Mouse (Mus musculus): Measurements from ENCODE around the gene Sdad1. TPM values are rescaled to one million over a fixed set of nuclear protein-coding genes. Genes with fewer than 3 reads are reported as not detected.

Gene Sdad1
- total RNA-seq, 2 experiments from 2014 or later: 51.6 to 91.7 TPM

DNA sequence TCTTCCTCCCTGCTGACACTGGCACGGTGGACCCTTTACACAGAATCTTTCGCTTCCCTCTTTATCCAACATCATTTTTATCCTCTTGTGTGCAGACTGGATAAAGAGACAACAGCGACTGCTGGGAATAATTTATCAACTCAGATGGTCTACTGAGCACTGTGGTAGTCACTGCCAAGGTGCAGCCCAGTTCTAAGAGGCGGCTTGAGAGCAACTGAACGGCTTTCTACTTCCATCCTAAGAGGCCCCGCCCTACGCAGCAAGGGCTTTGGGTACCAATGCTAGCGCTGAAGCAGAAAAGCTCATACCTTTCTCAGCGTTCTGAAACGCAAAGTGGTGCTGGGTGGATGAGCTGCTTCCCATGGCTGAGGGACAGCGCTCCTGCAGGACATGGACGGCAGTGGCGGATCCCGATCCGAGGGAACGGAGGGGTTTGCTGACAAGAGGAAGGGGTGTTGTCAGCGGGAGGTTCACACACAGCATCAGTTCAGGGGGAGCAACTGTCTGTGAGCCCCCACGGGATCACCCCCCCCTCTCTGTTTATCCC is 57.4 kb downstream of the Sdad1 start:
- no peak for ATAC-seq (replicated peaks; ENCODE audit: low FRiP score, low TSS enrichment, poor library complexity, severe bottlenecking)

DNA sequence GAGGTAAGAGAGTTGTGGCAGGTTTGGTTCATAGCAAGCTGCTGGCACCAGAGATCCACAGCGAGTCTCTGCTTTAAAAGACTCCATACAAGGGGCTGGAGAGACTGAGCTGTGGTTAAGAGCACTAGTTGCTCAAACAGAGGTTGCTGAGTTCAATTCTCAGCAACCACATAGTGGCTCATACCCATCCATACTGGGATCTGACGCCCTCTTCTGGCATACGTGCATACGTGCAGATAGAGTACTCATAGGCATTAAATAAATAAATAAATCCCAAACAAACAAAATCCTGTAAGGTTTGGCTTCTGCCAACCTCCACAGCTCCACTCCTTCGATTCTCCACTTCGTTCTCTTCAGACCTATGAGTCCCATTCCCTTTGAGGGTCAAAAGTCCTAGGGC is 58.2 kb downstream of the Sdad1 start:
- 0 out of 2 replicates have a peak, but pooled peaks have one; percentile 49 for ATAC-seq (replicated peaks; ENCODE audit: low FRiP score, low TSS enrichment, poor library complexity, severe bottlenecking)

DNA sequence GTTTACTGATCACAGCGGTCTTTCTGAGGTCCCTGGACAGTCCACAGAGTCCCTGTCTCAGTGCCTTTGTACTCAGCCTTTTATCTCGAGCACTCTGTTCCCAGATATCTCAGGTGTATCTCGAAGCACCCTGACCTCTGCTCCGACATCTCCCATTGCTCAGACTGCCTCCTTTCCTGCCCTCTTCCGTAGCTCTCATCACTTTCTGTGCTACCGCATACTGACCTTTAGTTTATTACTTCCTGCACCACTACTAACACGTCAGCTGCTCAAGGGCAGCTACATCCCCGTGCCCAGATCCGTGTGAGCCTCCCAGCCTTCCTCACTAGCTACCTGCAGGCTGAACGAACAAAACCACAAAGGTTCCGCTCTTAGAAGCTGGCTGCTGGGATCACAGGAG is 61.7 kb downstream of the Sdad1 start:
- ATAC-seq (replicated peaks; ENCODE audit: low FRiP score, low TSS enrichment, poor library complexity, severe bottlenecking): no peak

DNA sequence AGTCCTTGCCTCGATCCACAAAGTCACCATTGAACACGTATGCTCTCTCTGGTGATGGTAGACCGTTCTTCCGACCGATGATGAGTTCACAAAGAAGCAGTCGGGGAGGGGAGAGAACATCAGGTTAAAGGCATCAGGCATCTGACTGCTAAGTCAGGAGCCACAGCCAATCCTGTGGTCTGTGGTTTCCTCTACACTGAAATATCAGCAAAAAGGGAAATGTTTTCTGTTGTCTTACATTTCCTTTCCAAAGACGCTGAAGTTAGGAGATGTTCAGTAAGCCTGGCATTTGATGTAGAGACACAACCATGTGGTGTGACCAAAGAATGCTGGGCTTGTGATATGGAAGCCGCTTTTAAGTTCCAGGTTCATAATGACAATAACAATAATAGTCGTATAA is 64.8 kb downstream of the Sdad1 start:
- peak; percentile 60 for ATAC-seq (replicated peaks; ENCODE audit: low FRiP score, low TSS enrichment, poor library complexity, severe bottlenecking)

DNA sequence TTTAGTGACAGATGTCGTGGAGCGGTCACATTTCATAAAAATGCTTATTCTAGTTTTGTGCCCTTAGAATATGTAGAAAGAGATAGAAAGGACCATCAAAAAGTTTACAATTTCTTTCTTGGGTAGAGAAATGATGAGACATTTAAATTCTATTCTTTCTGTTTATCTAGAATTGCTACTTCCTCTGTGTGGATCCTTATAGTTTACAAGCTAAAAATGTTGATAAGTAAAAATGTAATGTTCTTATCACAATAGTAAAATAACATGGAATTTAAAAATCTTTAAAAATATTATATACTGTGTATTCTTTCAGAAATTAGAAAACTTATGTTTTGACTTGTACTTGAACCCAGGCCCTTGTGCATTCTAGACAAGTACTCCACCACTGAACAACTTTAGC is 65.4 kb downstream of the Sdad1 start:
- ATAC-seq (replicated peaks; ENCODE audit: low FRiP score, low TSS enrichment, poor library complexity, severe bottlenecking): no peak

DNA sequence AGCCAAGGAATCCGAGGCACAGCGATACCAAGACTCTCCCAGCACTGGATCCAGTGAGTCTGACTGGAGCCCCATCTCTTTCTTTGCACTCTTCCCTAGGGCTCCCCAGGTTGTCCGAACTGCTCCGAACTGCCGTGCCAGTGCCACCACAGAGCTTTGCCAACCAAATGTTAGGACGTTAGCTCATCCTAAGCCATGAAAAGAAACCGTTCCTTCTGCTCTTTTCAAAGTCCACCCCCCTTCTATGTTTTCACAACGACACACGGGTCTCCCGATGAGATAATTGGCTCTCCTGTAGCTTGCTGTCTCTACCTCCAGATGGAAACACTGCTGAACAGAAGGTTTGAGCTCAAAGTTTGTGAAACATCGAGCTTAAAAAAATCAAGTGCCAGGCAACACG is 69.5 kb downstream of the Sdad1 start:
- no peak for ATAC-seq (replicated peaks; ENCODE audit: low FRiP score, low TSS enrichment, poor library complexity, severe bottlenecking)

DNA sequence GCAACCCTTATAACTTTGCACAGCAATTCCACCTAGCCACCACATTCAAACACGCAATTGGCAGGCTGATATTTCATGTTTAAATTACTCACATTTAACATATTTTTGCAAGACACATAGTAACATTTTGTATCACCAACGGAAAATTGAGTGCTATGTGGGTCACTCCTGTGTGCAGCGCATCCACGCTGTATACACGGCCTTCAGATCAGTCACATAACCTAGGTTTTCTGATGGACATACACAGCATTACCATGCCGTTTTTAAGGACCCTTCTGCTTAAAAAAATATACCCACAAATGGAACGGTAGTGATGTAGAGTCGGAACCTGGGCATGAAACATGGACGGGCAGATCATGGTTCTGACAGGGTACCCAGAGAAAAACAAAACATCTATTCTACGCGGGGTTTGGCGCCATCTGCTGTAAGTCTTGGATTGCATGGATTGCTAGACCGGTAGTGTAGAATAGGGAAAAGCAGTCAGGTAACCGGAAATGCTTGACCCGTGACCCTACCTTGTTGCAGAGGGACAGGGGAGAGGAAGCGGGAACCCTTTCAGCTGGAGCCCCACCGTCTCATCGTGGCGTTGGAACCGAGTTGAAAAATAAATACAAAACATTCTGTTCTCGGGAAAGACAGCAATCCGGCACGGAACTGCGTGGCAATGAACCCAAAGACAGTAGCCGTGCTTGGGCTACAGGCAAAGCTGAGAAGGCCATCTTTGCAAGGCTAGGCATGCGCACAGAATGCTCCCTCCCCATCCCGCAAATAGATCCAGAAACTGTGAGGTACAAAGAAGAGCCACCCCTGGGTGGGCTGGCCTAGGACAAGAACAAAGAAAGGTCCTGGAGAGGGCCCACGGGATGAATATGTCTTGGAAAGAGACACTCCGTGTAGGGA is 70.7 kb downstream of the Sdad1 start:
- ATAC-seq (replicated peaks; ENCODE audit: low FRiP score, low TSS enrichment, poor library complexity, severe bottlenecking): peak; percentile 68

DNA sequence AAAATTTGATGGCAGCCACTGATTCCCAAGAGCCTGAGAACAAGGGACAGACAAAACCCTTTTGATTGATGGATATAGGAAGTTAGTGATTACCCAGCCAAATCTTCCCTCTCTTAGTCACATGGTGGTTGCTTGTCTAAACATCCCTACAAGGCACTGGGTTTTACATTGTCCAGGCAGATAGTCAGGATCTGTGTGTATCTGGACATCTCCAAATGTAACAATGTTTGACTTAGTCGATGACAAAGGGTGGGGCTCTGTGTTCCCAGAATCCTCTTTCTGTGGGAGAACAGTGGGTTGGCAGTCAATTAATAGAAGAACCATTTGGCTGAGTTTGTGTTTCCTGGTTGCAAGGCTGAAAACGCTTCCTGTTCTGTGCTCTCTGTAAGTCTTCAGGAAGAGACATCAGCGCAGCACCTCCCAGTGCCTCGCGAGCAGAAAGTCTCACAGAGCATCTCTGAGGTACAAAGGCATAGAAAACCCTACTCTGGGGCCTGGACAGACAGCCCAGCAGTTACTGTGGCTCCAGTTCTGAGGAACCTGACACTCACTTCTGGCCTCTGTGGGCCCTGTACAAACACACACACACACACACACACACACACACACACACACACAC is 75.2 kb downstream of the Sdad1 start:
- no peak for ATAC-seq (replicated peaks; ENCODE audit: low FRiP score, low TSS enrichment, poor library complexity, severe bottlenecking)

Other genes with a start within 250 kb of the Sdad1 start
- gene G3bp2, start 226.8 kb downstream of the Sdad1 start, total RNA-seq (2014; fragmentation: Nextera tagmentation): 58.2 and 67.8 TPM in 2 replicates
- gene G3bp2, start 226.8 kb downstream of the Sdad1 start, total RNA-seq (2017): 89.5 and 117 TPM in 2 replicates
- gene Uso1, start 172.5 kb downstream of the Sdad1 start, total RNA-seq (2014; fragmentation: Nextera tagmentation): 39.3 and 42.0 TPM in 2 replicates
- gene Uso1, start 172.5 kb downstream of the Sdad1 start, total RNA-seq (2017): 12.2 and 13.4 TPM in 2 replicates
- gene U90926, start 95.1 kb downstream of the Sdad1 start, total RNA-seq (2014; fragmentation: Nextera tagmentation): not detected in 2 replicates
- not detected in 2 replicates for gene U90926, start 95.1 kb downstream of the Sdad1 start, total RNA-seq (2017)
- not detected in 2 replicates for gene Ppef2, start 54.2 kb downstream of the Sdad1 start, total RNA-seq (2014; fragmentation: Nextera tagmentation)
- not detected in 2 replicates for gene Ppef2, start 54.2 kb downstream of the Sdad1 start, total RNA-seq (2017)
- gene Naaa, start 32.3 kb downstream of the Sdad1 start, total RNA-seq (2014; fragmentation: Nextera tagmentation): 1.1 and 2.9 TPM in 2 replicates
- gene Naaa, start 32.3 kb downstream of the Sdad1 start, total RNA-seq (2017): 2.1 and 5.6 TPM in 2 replicates
- gene Cxcl9, start 17.6 kb upstream of the Sdad1 start, total RNA-seq (2014; fragmentation: Nextera tagmentation): not detected in 2 replicates
- gene Cxcl9, start 17.6 kb upstream of the Sdad1 start, total RNA-seq (2017): not detected in 2 replicates
- not detected in 2 replicates for gene Art3, start 21.3 kb upstream of the Sdad1 start, total RNA-seq (2014; fragmentation: Nextera tagmentation)
- gene Art3, start 21.3 kb upstream of the Sdad1 start, total RNA-seq (2017): not detected in 2 replicates
- not detected in 2 replicates for gene Cxcl10, start 38.4 kb upstream of the Sdad1 start, total RNA-seq (2014; fragmentation: Nextera tagmentation)
- gene Cxcl10, start 38.4 kb upstream of the Sdad1 start, total RNA-seq (2017): 2.2 and 5.6 TPM in 2 replicates
- gene Nup54, start 124.7 kb upstream of the Sdad1 start, total RNA-seq (2014; fragmentation: Nextera tagmentation): 75.8 and 80.0 TPM in 2 replicates
- 99.1 and 106 TPM in 2 replicates for gene Nup54, start 124.7 kb upstream of the Sdad1 start, total RNA-seq (2017)
- gene Scarb2, start 196.4 kb upstream of the Sdad1 start, total RNA-seq (2014; fragmentation: Nextera tagmentation): 19.0 and 23.6 TPM in 2 replicates
- 52.6 and 58.0 TPM in 2 replicates for gene Scarb2, start 196.4 kb upstream of the Sdad1 start, total RNA-seq (2017)
- not detected in 2 replicates for gene Fam47e, start 244.6 kb upstream of the Sdad1 start, total RNA-seq (2014; fragmentation: Nextera tagmentation)
- not detected in 2 replicates for gene Fam47e, start 244.6 kb upstream of the Sdad1 start, total RNA-seq (2017)

Data from megakaryocyte-erythroid progenitor cell, adult 5-6 weeks (primary cell).